Mouse (Mus musculus) adrenal gland, postnatal 25 days (tissue): ENCODE data around the gene Hagh. TPM values are rescaled to one million over a fixed set of nuclear protein-coding genes. Genes with fewer than 3 reads are reported as not detected.

Experiments
- DNase-seq: peaks from one replicate; pipeline ENCODE4 v3.0.0; 2021; ENCODE audit warnings: mixed read lengths
- total RNA-seq: library from RNA; stranded (reverse); gene quantifications from 2 replicates; pipeline ENCODE4 v1.2.3, GENCODE M21; 2021

Hagh gene
- total RNA-seq, 1 experiment from 2014 or later, result 88.2 TPM

DNA sequence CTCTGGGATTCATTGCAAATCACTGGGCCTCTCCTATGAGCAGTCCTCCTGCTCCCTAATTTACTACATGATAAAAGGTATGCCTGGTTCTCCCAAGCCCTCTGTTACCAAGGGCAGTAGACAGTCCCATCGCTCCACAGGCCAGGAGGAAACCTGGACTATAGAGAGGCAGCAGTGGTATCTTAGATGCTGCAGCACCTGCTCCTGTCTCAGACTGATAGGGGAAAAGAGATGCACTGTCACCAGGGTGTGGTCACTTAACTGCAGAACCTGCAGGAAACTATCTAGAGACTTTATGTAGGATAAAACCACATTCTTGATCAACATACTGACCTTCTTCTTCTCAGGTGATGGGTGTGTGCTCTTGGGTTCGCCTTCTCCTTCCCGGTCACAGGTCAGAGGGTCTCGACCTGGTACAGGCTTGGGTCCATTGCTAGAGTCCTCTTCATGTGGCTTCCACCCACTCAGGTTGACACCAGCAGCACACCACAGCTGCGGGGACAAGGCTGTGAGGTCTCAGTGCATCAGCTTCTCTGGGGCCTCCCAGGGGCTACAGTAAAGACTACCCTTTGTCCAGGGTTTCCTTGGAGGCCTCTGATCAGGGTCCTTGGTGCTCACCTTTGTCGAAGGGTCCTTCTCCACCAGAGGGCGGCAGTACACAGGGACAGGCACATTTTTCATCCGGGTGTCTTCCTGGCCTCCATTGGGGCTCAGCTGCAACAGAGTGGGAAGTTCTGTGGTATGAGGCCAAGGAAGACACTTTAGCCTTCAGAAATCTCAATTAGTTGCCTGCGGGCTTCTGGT is 62.9 kb downstream of the Hagh start:
- peak; percentile 47 for DNase-seq

DNA sequence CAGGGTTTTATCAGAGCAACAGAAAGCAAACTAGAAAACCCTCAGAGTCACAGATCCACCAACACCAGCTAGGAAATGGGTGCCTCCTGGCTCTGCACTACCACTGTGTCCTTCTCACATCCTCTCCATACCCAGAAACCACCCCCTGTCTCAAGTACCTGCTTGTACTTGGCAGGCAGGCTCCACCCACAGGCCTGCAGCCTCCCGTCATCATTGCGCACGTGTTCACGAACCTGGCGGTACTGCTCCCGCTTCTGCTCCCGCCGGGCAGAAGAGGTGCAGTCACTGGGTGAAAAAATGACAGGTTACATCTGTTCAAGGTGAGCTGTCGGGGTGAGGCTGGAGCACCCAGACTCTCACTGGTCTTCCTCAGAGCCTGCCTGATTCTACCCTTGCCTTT is 63.8 kb downstream of the Hagh start:
- DNase-seq, result no peak

DNA sequence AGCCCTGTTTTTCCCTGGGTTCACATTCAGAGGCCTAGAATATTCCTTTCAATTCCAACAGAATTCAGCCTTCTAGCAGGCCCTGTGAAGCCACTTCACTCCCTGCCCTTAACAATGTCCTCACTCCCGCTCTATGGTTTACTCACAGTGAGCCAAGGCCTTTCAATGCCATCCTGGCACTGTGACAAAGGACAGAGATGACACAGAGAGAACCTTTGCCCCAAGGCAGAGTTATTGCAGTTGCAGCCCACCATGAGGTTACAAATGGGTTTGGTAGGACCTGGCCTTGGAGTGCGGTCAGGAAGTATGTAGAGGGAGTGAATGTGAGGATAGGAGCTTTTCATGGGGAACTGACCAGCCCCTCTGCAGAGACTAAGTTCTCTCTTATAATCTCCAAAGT is 67.6 kb downstream of the Hagh start:
- peak; percentile 67 for DNase-seq

DNA sequence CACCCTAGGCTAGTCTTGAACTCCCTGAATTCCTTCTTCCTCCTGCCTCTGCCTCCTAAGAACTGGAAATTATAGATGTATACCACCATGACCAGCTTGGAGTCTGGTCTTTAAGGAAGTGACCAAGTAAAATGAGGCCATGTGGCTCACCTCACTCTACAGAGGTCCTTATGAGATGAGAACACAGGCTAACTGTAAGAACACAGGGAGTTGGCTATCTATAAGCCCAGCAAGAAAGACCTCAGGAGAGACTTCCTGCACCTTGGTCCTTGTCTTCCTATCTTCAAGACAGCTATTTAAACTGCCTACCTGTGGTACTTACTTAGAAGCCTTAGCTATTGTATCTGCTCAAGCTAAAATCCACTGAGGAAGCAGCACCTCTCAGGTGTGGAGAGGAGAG is 74.0 kb downstream of the Hagh start:
- no peak for DNase-seq

Other genes with a start within 250 kb of the Hagh start
- gene Tsc2, start 207.5 kb upstream of the Hagh start, total RNA-seq, result 108 and 138 TPM in 2 replicates
- gene Nthl1, start 207.5 kb upstream of the Hagh start, total RNA-seq, result 7.2 and 12.6 TPM in 2 replicates
- gene Slc9a3r2, start 189.8 kb upstream of the Hagh start, total RNA-seq, result 53.4 and 63.5 TPM in 2 replicates
- not detected in 2 replicates for gene Npw, start 181.7 kb upstream of the Hagh start, total RNA-seq
- gene Zfp598, start 170.5 kb upstream of the Hagh start, total RNA-seq, result 53.9 and 54.7 TPM in 2 replicates
- gene Syngr3, start 150.2 kb upstream of the Hagh start, total RNA-seq, result 1.2 and 2.1 TPM in 2 replicates
- gene Gfer, start 144.0 kb upstream of the Hagh start, total RNA-seq, result 30.5 and 33.5 TPM in 2 replicates
- 4.5 and 6.5 TPM in 2 replicates for gene Noxo1, start 143.9 kb upstream of the Hagh start, total RNA-seq
- gene Tbl3, start 132.5 kb upstream of the Hagh start, total RNA-seq, result 33.3 and 39.6 TPM in 2 replicates
- gene Rnf151, start 122.1 kb upstream of the Hagh start, total RNA-seq, result 0.27 and 0.81 TPM in 2 replicates
- 579 and 669 TPM in 2 replicates for gene Rps2, start 122.0 kb upstream of the Hagh start, total RNA-seq
- 230 and 272 TPM in 2 replicates for gene Ndufb10, start 115.7 kb upstream of the Hagh start, total RNA-seq
- 0.24 TPM in 1 of 2 replicates, not detected in the other for gene Rpl3l, start 112.3 kb upstream of the Hagh start, total RNA-seq
- gene Msrb1, start 103.5 kb upstream of the Hagh start, total RNA-seq, result 87.5 and 89.3 TPM in 2 replicates
- 2.8 and 3.0 TPM in 2 replicates for gene Hs3st6, start 87.2 kb upstream of the Hagh start, total RNA-seq
- 0.76 and 1.7 TPM in 2 replicates for gene Meiob, start 35.9 kb upstream of the Hagh start, total RNA-seq
- gene Fahd1, start 10.2 kb downstream of the Hagh start, total RNA-seq, result 34.6 and 35.5 TPM in 2 replicates
- 1.5 and 3.0 TPM in 2 replicates for gene Igfals, start 25.9 kb downstream of the Hagh start, total RNA-seq
- 55.1 and 55.9 TPM in 2 replicates for gene Nubp2, start 46.2 kb downstream of the Hagh start, total RNA-seq
- gene Spsb3, start 46.5 kb downstream of the Hagh start, total RNA-seq, result 29.2 and 30.9 TPM in 2 replicates
- gene Eme2, start 54.9 kb downstream of the Hagh start, total RNA-seq, result 54.0 and 69.2 TPM in 2 replicates
- 147 and 189 TPM in 2 replicates for gene Mrps34, start 55.0 kb downstream of the Hagh start, total RNA-seq
- 85.2 and 112 TPM in 2 replicates for gene Nme3, start 56.4 kb downstream of the Hagh start, total RNA-seq
- gene Mapk8ip3, start 96.8 kb downstream of the Hagh start, total RNA-seq, result 157 and 177 TPM in 2 replicates
- gene Jpt2, start 120.5 kb downstream of the Hagh start, total RNA-seq, result 27.0 and 33.1 TPM in 2 replicates
- gene Cramp1l, start 175.6 kb downstream of the Hagh start, total RNA-seq, result 25.9 and 26.7 TPM in 2 replicates
- gene Ift140, start 175.9 kb downstream of the Hagh start, total RNA-seq, result 36.3 and 45.4 TPM in 2 replicates
- gene Tmem204, start 243.4 kb downstream of the Hagh start, total RNA-seq, result 27.7 and 31.5 TPM in 2 replicates